Mouse (Mus musculus): ENCODE measurements around the gene Piezo1. TPM values are rescaled to one million over a fixed set of nuclear protein-coding genes. Genes with fewer than 3 reads are reported as not detected.

Piezo1 gene
- total RNA-seq, 2 experiments from 2014 or later: 6.5 to 7.6 TPM

GRCm38 (mm10) chr8:122517541-122518190, 33.5 kb downstream of the Piezo1 start:
- intact Hi-C loops (cut with DNase I): no loop called here
- DNase-seq (ENCODE audit: low spot score in 2 of 2): no peak

- intact Hi-C loops (cut with DNase I): no loop called here
- DNase-seq (ENCODE audit: low spot score in 2 of 2): no peak
These were observed 35.4 kb downstream of the Piezo1 start for GRCm38 (mm10) chr8:122515699-122516098.

DNA sequence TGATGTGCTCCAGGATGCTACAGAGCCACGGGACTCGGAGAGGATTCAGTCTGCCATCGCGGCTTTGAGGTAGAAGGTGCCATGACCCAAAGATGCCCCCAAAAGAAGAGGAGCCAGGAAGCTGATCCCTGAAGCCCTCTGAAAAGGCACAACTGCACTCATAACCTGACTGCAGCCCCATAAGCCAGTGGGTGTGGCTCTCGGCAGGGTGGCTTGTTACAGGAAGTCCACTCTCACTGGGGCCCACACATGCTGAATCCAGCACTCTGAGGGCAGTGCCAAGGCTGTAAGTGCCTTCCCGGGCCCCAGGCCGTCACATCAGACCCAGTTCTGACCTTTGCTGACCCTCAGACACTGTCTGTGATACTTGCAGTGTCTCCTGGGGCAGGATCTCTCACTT, 38.7 kb downstream of the Piezo1 start:
- no peak for DNase-seq (ENCODE audit: low spot score in 2 of 2)
- intact Hi-C loops (cut with DNase I): no loop called here

DNA sequence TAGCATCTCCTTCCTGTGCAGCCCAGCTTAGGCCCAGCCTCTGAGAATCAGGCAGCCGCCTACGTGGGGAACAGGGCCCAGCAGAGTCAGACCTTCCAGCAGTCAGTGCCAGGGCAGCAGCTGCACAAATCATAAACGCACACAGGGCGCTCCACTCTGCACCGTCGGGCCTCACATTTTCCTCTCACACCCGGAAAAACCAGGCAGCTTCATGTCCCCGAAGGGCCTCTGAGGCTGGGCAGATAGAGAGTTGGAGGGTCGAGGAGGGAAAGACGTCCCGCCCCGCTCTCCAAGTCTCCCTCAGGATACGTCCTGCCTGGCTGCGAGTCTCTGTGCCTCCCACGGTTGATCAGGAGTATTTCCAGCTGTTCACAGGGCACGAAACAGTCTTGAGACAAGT, 39.6 kb downstream of the Piezo1 start:
- intact Hi-C loops (cut with DNase I): no loop called here

GRCm38 (mm10) chr8:122500856-122501255, 50.3 kb downstream of the Piezo1 start:
- DNase-seq (ENCODE audit: low spot score in 2 of 2): peak; percentile 60 to 64
- intact Hi-C loops (cut with DNase I): loop anchor here (1.0 to 5.0 kb wide), 3 partner anchors 50 to 329 kb away; partner anchors contain the start of gene Piezo1

More for the DNA sequence above, 39.6 kb downstream of the Piezo1 start:
- no peak for DNase-seq (ENCODE audit: low spot score in 2 of 2)

DNA sequence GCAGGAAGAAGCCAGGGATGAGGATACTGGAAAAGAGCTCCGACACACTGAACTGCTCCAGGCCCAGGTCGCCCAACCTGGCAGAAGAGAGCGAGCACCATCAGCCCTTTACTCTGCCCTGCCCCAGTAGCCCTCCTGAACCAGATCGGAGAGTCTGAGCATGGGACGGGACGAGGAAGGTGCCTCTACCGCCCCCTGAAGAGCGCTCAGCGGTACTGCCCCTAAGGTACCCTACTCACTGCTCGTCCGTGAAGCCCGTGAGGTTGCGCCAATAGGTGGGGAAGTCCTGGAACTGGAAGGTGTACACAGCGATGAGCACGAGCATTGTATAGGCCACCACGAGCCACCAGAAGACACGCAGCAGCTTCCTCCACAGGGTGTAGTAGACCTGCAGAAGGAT, 53.2 kb downstream of the Piezo1 start:
- intact Hi-C loops (cut with DNase I): no loop called here
- no peak for DNase-seq (ENCODE audit: low spot score in 2 of 2)

DNA sequence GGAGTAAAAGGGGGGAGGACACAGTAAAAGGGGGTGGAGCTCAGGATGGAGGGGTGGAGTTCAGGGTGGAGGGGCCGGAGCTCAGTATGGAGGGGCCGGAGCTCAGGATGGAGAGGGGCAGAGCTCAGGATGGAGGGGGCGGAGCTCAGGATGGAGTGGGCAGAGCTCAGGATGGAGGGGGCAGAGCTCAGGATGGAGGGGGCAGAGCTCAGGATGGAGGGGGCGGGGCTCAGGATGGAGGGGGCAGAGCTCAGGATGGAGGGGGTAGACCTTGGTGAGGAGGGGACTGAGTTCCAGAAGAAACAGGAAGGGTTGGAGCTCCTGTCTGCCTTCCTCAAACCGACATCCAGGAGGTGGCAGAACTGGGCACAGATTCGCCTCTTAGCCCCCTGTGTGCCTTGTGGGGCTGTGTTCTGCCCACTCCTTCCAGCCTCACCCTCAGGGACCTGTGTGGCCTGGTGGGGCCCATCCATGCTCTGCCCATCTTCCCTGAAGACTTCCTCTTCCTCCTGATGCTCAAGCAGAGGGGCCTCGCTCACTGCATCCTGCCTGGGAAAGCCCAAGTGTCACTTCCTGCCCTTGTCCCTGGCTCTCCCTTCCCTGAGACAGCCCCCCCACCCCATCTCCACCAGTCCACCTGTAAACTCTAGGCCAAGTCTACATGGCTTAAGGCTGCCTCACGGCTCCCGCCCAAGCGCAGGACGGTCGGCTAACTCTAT, 54.0 kb downstream of the Piezo1 start:
- DNase-seq (ENCODE audit: low spot score in 2 of 2): no peak
- intact Hi-C loops (cut with DNase I): no loop called here

- no peak for DNase-seq (ENCODE audit: low spot score in 2 of 2)
- intact Hi-C loops (cut with DNase I): no loop called here
These were observed 62.7 kb downstream of the Piezo1 start for GRCm38 (mm10) chr8:122488387-122488786.

- intact Hi-C loops (cut with DNase I): no loop called here
- no peak for DNase-seq (ENCODE audit: low spot score in 2 of 2)
These were observed 66.3 kb downstream of the Piezo1 start for GRCm38 (mm10) chr8:122484831-122485230.

DNA sequence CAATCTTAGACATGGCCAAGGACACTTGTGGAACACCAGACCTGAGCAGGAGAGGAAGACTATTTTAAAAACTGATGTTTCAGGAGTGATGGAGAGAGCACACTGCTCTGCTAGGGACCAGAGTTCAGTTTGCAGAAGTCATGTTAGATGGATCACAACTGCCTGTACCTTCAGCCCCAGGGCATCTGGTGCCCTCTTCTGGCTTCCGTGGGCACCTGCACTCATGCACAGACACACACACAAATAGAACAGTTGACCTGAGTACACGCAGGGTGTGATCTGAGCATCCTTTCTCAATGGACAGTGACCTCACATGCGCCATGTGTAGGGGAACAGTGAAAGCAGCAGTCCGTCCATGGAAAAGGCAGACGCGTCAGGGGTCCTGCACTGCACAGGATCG, 67.3 kb downstream of the Piezo1 start:
- no peak for DNase-seq (ENCODE audit: low spot score in 2 of 2)
- intact Hi-C loops (cut with DNase I): no loop called here

- DNase-seq (ENCODE audit: low spot score in 2 of 2): no peak
- intact Hi-C loops (cut with DNase I): no loop called here
These were observed 68.7 kb downstream of the Piezo1 start for GRCm38 (mm10) chr8:122482448-122482847.

DNA sequence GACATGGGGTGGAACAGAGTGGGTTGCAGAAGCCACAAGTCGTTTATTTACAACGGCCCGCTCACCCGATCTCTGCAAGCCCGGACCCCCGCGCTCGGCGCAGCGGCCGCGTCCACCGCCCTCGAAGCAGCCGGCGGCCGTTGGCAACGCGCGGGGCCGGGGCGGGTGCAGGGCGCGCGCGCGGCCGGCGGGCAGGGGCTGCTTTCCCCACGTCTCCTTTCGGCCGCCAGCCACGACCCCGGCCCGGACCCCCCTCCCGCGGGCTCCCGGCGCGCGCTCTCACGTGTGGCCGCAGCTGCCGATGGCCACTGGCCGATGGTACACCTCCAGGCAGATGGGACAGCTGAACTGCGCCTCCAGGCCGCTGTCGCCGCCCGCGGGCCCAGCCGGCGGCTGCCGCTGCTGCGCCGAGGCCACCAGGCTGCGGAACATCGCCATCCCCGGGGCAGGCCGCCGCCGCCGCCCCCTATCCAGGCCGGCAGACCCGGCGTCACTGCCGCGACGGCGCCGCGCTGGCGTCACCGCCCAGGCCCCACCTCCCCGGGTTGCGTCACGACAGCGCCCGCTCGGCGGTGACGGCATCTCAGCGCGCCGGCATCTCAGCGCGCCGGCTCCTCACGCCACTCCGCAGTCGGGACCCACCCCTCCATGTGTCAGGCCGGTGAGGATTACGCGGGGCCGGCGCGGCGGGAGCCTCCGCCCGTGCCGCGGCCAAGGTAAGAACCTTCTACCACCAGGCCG, 75.4 kb downstream of the Piezo1 start, which contains the start of the genes Rnf166 and Ctu2:
Rnf166 (minus strand) TSS at position 485 of the 741 bp plus-strand sequence.
Ctu2 (plus strand) TSS at position 564 of the 741 bp plus-strand sequence.
- intact Hi-C loops (cut with DNase I): loop anchor here (2.0 kb wide), 1 partner anchor 99 kb away; the partner anchor contains the start of gene Zc3h18
- peak; percentile 91 to 96 for DNase-seq (ENCODE audit: low spot score in 2 of 2)

- intact Hi-C loops (cut with DNase I): loop anchor here (1.0 kb wide), 1 partner anchor 31 kb away; no protein-coding TSS in a partner anchor
- DNase-seq (ENCODE audit: low spot score in 2 of 2): peak; percentile 51 to 52
These were observed 76.1 kb downstream of the Piezo1 start for GRCm38 (mm10) chr8:122474951-122475560.

DNA sequence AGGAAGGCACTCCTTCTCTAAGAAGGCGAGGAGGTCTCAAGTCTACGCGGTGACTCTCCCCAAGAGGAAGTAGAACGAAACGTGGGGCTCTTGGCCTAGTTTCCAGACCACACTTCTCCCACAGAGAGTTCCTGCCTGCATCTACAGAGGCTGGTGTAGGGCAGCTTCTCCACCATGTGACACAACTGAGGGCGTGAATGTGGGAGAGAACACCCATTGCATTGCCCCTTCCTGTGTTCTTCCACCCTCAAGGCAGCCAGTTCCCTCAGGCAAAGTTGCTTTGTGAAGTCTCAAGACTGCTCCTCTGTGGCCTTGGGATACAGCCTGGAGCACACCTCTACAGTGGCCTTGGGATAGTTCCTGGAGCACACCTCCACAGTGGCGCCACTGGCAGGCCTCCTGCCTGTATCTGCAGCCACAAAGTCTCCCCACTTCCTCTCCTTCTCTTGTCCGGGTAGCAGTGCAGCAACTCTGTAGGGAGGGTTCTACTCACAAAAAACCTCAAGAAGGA, 77.2 kb downstream of the Piezo1 start:
- intact Hi-C loops (cut with DNase I): loop anchor here (1.0 kb wide), 1 partner anchor 30 kb away; no protein-coding TSS in a partner anchor
- no peak for DNase-seq (ENCODE audit: low spot score in 2 of 2)

- intact Hi-C loops (cut with DNase I): no loop called here
- no peak for DNase-seq (ENCODE audit: low spot score in 2 of 2)
These were observed 80.4 kb downstream of the Piezo1 start for GRCm38 (mm10) chr8:122470691-122471090.

GRCm38 (mm10) chr8:122469965-122470364, 81.2 kb downstream of the Piezo1 start:
- intact Hi-C loops (cut with DNase I): no loop called here
- DNase-seq (ENCODE audit: low spot score in 2 of 2): no peak

DNA sequence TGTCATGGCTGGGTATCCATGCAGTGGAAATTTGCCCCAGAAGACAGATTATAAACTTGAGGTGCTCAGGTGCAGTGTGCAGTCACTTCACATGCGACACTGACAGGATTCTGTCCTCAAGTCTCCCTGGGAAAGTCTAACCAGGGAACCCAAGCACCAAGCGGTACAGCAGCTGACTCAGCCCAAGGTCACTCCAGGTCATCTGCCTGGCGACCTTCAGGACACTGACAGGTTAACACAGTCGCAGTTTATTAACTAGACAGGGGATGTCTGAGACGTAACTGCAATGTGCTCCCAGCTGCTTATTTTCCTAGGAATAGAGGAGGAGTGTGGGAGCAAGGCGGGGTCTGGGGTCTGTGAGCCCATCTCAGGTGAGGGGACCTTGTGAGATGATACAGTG, 81.7 kb downstream of the Piezo1 start:
- no peak for DNase-seq (ENCODE audit: low spot score in 2 of 2)
- intact Hi-C loops (cut with DNase I): no loop called here

- intact Hi-C loops (cut with DNase I): no loop called here
- no peak for DNase-seq (ENCODE audit: low spot score in 2 of 2)
These were observed 83.3 kb downstream of the Piezo1 start for GRCm38 (mm10) chr8:122467816-122468215.

DNA sequence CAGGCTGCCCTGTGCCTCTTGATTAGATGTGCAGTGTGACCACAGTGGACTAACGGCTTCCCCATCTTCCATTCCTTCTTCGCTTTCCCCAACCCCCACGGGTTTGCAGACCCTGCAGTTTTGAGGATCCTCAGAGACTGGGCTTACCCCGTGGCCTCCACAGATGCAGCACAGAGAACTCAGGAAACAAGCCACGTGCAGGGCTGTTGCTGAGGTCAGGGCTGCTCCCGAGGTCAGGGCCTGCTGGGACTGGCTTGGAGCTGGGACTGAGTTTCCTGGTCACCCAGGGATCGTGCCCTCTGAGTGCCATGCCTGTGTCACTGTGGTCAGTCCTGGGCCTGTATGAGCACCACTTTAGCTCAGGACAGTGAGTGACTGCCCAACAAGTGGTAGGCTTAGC, 86.1 kb downstream of the Piezo1 start:
- DNase-seq (ENCODE audit: low spot score in 2 of 2): no peak
- intact Hi-C loops (cut with DNase I): no loop called here

Data from left cerebral cortex, postnatal 36 days (tissue).